In the genomic region with DNA sequence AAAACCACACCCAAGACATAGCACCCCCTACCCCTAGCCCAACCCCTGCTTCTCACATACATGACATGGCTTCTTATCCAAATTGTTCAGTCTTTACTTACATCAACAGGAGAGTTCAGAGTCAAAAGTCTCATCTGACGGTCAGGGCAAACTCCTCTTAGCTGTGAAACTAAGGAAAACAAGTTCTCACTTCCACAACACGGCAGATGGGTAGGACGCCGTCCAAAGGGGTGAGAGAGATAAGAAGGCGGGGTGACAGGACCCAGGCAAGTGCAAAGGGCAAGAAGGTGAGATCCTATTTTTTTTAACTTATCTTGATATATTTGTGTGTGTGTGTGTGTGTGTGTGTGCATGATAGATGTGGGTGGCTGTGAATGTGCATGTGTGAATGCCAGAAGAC, we compare ENCODE assay signal across 26 mouse cellular contexts. TPM values are rescaled to one million over a fixed set of nuclear protein-coding genes. Genes with fewer than 3 reads are reported as not detected.
A peak's percentile ranks its signal among the peaks of the same experiment; 100 is the strongest.
DNase-seq lines count a peak whose midpoint lies in the region; ATAC-seq and TF ChIP-seq lines count a peak whose summit lies in the region.
"Had no signal": no experiment of that assay in that cellular context is flagged by ENCODE, and none has a peak within 500 bp of the region (broad histone marks: within the 10 kb centered on the region; RNA-seq: fewer than 3 reads in every experiment).

No protein-coding gene starts in this region.

- H3K36me3 ChIP-seq in liver, adult 2 months (ENCODE audit: control insufficient read depth, insufficient read depth, low read length), result no peaks in the 10 kb centered on the region
- no peaks in the 10 kb centered on the region for H3K36me3 ChIP-seq in liver, postnatal 0 days (replicated peaks; ENCODE audit: insufficient read depth, low read length)
- H3K36me3 ChIP-seq in hindbrain, embryonic 16.5 days (ENCODE audit: control insufficient read depth, insufficient read depth, low read length), result no peaks in the 10 kb centered on the region
- H3K36me3 ChIP-seq: embryonic facial prominence, embryonic 10.5 days; forebrain, embryonic 15.5 days; hindbrain, embryonic 15.5 days; stomach, embryonic 15.5 days had no signal

- H3K9ac ChIP-seq in liver, adult 2 months (ENCODE audit: low read depth, low read length), result no peak overlapping the region
- no peak overlapping the region for H3K9ac ChIP-seq in liver, postnatal 0 days (replicated peaks)
- H3K9ac ChIP-seq in hindbrain, embryonic 16.5 days (ENCODE audit: low read depth, low read length), result no peak overlapping the region
- H3K9ac ChIP-seq: forebrain, embryonic 15.5 days; hindbrain, embryonic 15.5 days; stomach, embryonic 15.5 days had no signal

- peak; percentile 39 for DNase-seq in kidney, adult 11 months
- no peak for DNase-seq in kidney, postnatal 14 days
- peak; percentile 78 for DNase-seq in liver, adult 2 months (ENCODE audit: extremely low read depth, low read depth, low spot score)
- no peak for DNase-seq in liver, postnatal 0 days
- no peak for DNase-seq in frontal cortex, adult 2 months (ENCODE audit: extremely low spot score in 1 of 2, low spot score in 1 of 2)
- DNase-seq: B cell, adult 2 months; cerebellum, adult 8-10 months; gastrocnemius, postnatal 25 days; layer of hippocampus, adult 9-11 months; left cerebral cortex, postnatal 4 days; lung, adult 18-20 months; midbrain, embryonic 14.5 days; thymus, adult 18-20 months; thymus, postnatal 4 days had no signal

- TF ChIP-seq EP300 in liver, postnatal 0 days (IDR thresholded peaks at IDR 0.05; ENCODE audit: low read depth), result no peak

- TF ChIP-seq POLR2A in liver, adult 2 months (IDR thresholded peaks at IDR 0.05; ENCODE audit: extremely low read depth, insufficient read depth, low read length), result no peak

- no peaks in the 10 kb centered on the region for H3K27me3 ChIP-seq in liver, adult 2 months (ENCODE audit: control insufficient read depth, insufficient read depth, low read length)
- H3K27me3 ChIP-seq in liver, postnatal 0 days (ENCODE audit: insufficient read depth, low read length), result no peaks in the 10 kb centered on the region
- H3K27me3 ChIP-seq in hindbrain, embryonic 16.5 days (replicated peaks; ENCODE audit: control insufficient read depth, insufficient read depth, low read length), result no peaks in the 10 kb centered on the region
- H3K27me3 ChIP-seq: forebrain, embryonic 15.5 days; hindbrain, embryonic 15.5 days; stomach, embryonic 15.5 days had no signal

- H3K79me2 ChIP-seq in liver, adult 2 months (ENCODE audit: control insufficient read depth, insufficient read depth, low read length), result no peaks in the 10 kb centered on the region

- ATAC-seq in erythroblast, adult 5-6 weeks (replicated peaks; ENCODE audit: low FRiP score, poor library complexity, severe bottlenecking), result peak; percentile 56
- ATAC-seq in liver, postnatal 0 days, result 0 out of 2 replicates have a peak, but pooled peaks have one; percentile 29
- ATAC-seq in hindbrain, embryonic 16.5 days, result no peak
- ATAC-seq: forebrain, embryonic 15.5 days had no signal

- no peak for TF ChIP-seq CTCF in liver, adult 2 months (IDR thresholded peaks at IDR 0.05; ENCODE audit: low read depth, low read length)
- TF ChIP-seq CTCF in liver, postnatal 0 days (IDR thresholded peaks at IDR 0.05; ENCODE audit: low read depth), result no peak

- H3K4me2 ChIP-seq in liver, postnatal 0 days (ENCODE audit: low read depth, low read length), result peak overlapping the region; percentile 34; the same call in 1 of the 2 replicates
- no peak overlapping the region for H3K4me2 ChIP-seq in hindbrain, embryonic 16.5 days (ENCODE audit: low read length)
- H3K4me2 ChIP-seq: forebrain, embryonic 15.5 days; hindbrain, embryonic 15.5 days; stomach, embryonic 15.5 days had no signal

- H3K27ac ChIP-seq in liver, adult 2 months (replicated peaks; ENCODE audit: insufficient read depth, low read depth, low read length), result no peak overlapping the region
- no peak overlapping the region for H3K27ac ChIP-seq in liver, postnatal 0 days (ENCODE audit: low read depth)
- H3K27ac ChIP-seq in hindbrain, embryonic 16.5 days (ENCODE audit: low read depth, low read length), result no peak overlapping the region
- H3K27ac ChIP-seq: embryonic facial prominence, embryonic 10.5 days; forebrain, embryonic 15.5 days; hindbrain, embryonic 15.5 days; kidney, postnatal 0 days; left cerebral cortex, adult 2 months; stomach, embryonic 15.5 days had no signal

- H3K9me3 ChIP-seq in liver, postnatal 0 days (ENCODE audit: low read length), result no peaks in the 10 kb centered on the region
- no peaks in the 10 kb centered on the region for H3K9me3 ChIP-seq in hindbrain, embryonic 16.5 days (ENCODE audit: control insufficient read depth, low read length)
- H3K9me3 ChIP-seq: forebrain, embryonic 15.5 days; hindbrain, embryonic 15.5 days; stomach, embryonic 15.5 days had no signal

- no peak overlapping the region for H3K4me3 ChIP-seq in liver, adult 2 months (ENCODE audit: insufficient read depth, low read depth, low read length)
- no peak overlapping the region for H3K4me3 ChIP-seq in liver, postnatal 0 days (ENCODE audit: low read depth, low read length)
- H3K4me3 ChIP-seq in hindbrain, embryonic 16.5 days (ENCODE audit: low read length), result no peak overlapping the region
- H3K4me3 ChIP-seq: embryonic facial prominence, embryonic 10.5 days; forebrain, embryonic 15.5 days; hindbrain, embryonic 15.5 days; left cerebral cortex, adult 2 months; megakaryocyte, embryonic 14.5 days; myocyte; stomach, embryonic 15.5 days had no signal

- H3K4me1 ChIP-seq in liver, adult 2 months (ENCODE audit: control insufficient read depth, insufficient read depth, low read length), result no peaks in the 10 kb centered on the region
- H3K4me1 ChIP-seq in liver, postnatal 0 days (ENCODE audit: insufficient read depth), result peaks cover 13% of the 10 kb centered on the region
- peaks cover 3% of the 10 kb centered on the region; the same call in 1 of the 2 replicates for H3K4me1 ChIP-seq in hindbrain, embryonic 16.5 days (ENCODE audit: control insufficient read depth, insufficient read depth, low read depth, low read length)
- H3K4me1 ChIP-seq: forebrain, embryonic 15.5 days; stomach, embryonic 15.5 days had no signal

- 24% methylated on average over 5 of the region's 5 CpGs for WGBS in liver, adult 2 months
- WGBS in liver, postnatal 0 days (ENCODE audit: insufficient replicate concordance), result 54% methylated on average over 5 of the region's 5 CpGs
- 92% methylated on average over 5 of the region's 5 CpGs for WGBS in hindbrain, embryonic 16.5 days

RNA-seq across cellular contexts. Expression of a gene that starts 9.0 kb away (rescaled TPM):
- 0.84 TPM in 1 of 2 replicates, not detected in the other for total RNA-seq in erythroblast, adult 5-6 weeks (2015; ENCODE audit: low replicate concordance)
- total RNA-seq in erythroblast, adult 5-6 weeks (2017; ENCODE audit: low replicate concordance), result 0.26 TPM in 1 of 2 replicates, not detected in the other
- total RNA-seq in liver, adult 2 months (2014; rRNA removed), result 0.28 TPM in 1 of 2 replicates, not detected in the other
- polyA plus RNA-seq in liver, adult 2 months (2012; rRNA removed), result 0.12 and 0.24 TPM in 2 replicates
- 0.09 and 0.11 TPM in 2 replicates for polyA plus RNA-seq in liver, postnatal 0 days (2015; fragmentation: Nextera tagmentation; extraction: Ambion mirVana)
- polyA plus RNA-seq in frontal cortex, adult 2 months (2012; rRNA removed), result 0.34 and 0.42 TPM in 2 replicates
- polyA plus RNA-seq in hindbrain, embryonic 16.5 days (2015; fragmentation: Nextera tagmentation; extraction: Ambion mirVana), result 0.05 TPM in 1 of 2 replicates, not detected in the other
- total RNA-seq: common myeloid progenitor, adult 5-6 weeks had no signal
- polyA plus RNA-seq: forebrain, embryonic 15.5 days; hindbrain, embryonic 15.5 days; midbrain, embryonic 14.5 days; myocyte; neural tube, embryonic 14.5 days had no signal

Comparison
In these comparisons a context has a peak if more than half of its experiments do, and no peak if none do; other contexts are left out.
1. DNase-seq: peak in kidney, adult 11 months (single experiment) and liver, adult 2 months (single experiment); none in kidney, postnatal 14 days (single experiment), liver, postnatal 0 days (single experiment) and frontal cortex, adult 2 months (0 of 2).